Mouse (Mus musculus) heart, postnatal 10 days (tissue): ENCODE measurements at regions not wholly inside any gene's neighbourhood (a gene's known extent, or its start where the extent isn't known, plus 50 kb on each side); places are given as distances from the start of the nearest gene placed in this dataset.

ENCODE experiments used
- DNase-seq, 2 experiments: peaks; one replicate each; pipeline ENCODE4 v3.0.0; 2021
- intact Hi-C: fragments of 180-260 bp; cut with DNase I; formaldehyde crosslinking; loops from one replicate; pipeline ENCODE4 v1.15.1; 2025

GRCm38 (mm10) chr11:63562696-63563095 lies 359.4 kb downstream of the Hs3st3b1 start:
- intact Hi-C loops: no loop called here
- DNase-seq: peak in 1 of 2 experiments; percentile 3

DNA sequence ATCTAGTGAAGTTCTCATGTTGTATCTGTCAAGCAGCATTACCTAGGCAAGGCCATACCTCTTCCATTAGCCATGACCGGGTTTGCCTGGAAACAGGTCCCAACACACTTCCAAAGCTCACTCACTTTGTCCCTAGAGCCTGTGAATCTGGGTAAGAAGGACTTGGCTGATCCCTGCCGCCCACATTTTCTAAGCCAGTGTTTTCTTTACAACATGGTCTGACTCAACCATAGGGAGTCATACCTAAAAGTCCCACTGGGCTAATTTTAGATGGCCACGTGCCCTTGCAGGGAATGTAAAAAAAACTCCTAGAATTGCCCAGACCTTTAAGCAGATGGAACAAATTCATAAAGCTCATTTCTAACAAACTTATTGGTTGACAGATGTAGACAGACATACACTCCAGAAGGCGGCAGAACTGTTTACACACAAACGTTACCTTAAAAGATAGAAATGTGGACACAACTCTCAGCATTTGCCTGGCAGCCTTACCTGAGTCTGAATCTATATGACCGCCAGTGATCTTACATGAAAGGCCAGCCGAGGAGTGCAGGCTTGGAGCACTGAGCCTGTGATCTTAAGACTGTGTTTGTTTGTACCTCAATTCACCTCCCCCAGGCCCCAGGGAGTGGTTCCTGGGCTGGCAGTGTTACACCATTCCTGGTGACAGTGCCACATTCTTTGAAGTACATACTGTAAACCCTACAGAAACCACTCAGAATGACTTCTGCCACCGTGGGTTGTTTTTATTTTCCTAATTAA lies 356.4 kb downstream of the Hs3st3b1 start:
- intact Hi-C loops: no loop called here

GRCm38 (mm10) chr11:63569785-63570479 lies 352.2 kb downstream of the Hs3st3b1 start:
- DNase-seq: peak; percentile 8 to 10
- intact Hi-C loops: no loop called here

More for the DNA sequence above, 356.4 kb downstream of the Hs3st3b1 start:
- no peak for DNase-seq

- intact Hi-C loops: no loop called here
- DNase-seq: no peak
Measured at GRCm38 (mm10) chr11:63570646-63571045, 351.4 kb downstream of the Hs3st3b1 start.

GRCm38 (mm10) chr11:63573271-63573670 lies 348.8 kb downstream of the Hs3st3b1 start:
- DNase-seq: no peak
- intact Hi-C loops: no loop called here

GRCm38 (mm10) chr11:63583321-63583720 lies 338.8 kb downstream of the Hs3st3b1 start:
- intact Hi-C loops: no loop called here
- no peak for DNase-seq

GRCm38 (mm10) chr11:63585216-63585869 lies 336.7 kb downstream of the Hs3st3b1 start:
- intact Hi-C loops: no loop called here
- DNase-seq: no peak

DNA sequence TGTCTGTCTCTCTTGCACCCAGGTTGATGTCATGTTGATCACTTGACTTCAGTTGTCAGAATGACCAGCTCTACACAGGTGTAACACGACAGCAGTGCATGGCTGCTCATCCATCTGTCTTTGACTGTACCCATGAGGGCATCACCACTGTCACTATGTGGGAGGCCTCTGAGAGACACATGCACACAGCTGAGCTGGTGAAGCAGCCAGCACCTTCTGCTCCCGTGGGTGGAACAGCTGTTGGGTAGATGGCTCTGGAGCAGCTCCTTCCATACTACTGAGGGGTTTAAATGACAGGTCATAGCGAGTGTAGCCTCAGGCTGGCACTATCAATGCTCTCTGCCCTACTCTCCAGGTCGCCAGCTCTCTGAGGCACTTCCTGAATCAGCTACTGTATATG lies 301.9 kb downstream of the Hs3st3b1 start:
- no peak for DNase-seq
- intact Hi-C loops: no loop called here

GRCm38 (mm10) chr11:63630336-63630735 lies 291.8 kb downstream of the Hs3st3b1 start:
- intact Hi-C loops: no loop called here
- no peak for DNase-seq

DNA sequence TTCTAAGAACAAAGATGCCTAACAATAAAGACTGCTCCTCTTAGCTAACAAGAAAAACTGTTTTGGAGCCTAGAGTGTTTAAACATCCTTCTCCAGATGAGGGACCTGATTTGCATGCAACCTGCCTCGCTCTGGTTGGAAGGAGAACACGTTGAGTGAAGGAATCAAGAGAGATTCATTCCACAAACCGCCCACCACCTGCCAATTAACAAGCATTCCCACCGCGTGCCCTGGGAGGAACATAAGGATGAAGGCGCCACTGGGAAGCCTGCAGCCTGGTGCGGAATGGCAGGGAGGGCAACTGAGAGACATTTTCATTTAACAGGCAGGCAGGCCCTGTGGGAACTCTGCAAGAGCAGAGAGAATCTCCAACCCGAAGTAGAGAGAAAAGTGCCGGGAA lies 265.0 kb downstream of the Hs3st3b1 start:
- intact Hi-C loops: no loop called here
- DNase-seq: no peak

DNA sequence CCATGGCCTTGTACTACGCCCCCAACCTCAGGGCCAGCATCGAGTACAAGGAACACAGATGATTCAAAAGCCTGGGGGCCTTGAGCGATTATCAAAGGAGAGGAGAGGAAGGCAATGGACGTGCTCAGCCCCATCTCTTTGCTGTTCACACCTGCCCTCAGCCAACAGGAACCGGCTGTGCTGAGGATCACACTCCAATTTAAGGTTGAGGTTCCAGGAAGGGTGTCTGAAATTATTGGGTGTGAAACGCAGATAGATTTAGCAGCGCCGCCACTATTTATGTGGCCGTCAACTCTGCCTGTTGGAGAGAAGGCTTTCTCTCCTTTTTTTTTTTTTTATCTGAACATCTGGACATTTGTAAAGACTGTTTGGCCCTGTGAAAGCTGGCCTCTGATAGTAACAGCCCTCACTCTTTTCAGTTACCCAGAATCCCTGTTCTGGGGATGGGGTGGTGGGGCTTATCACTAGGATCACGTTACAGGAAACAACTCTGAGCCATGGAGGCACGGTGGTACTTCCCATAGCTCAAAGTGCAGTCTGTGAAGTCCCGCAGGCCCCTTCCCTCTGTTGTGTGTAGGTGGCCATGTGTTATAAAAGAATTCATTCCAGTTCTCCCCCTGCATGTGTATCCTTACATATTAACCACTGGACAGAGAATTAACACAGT lies 256.7 kb downstream of the Hs3st3b1 start:
- DNase-seq: no peak
- intact Hi-C loops: no loop called here

DNA sequence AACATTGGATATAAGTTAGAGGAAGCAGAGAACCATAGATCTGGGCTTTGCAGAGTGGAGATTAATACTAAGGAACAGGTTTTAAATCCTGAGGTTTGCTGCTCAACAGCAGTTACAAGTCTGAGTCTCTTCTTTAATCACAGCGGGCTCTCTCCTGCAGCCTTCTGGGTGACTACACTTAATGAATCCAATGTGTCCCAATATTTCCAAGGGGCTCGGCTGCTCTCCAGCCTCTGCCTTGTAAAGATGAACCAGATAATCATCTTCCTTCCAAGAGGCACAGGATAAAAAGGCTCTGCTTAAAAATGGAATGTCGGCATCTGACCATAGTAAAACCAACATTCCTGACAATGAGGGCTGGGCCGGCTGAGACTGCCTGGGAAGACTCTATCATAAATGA lies 251.6 kb downstream of the Hs3st3b1 start:
- intact Hi-C loops: no loop called here
- no peak for DNase-seq

DNA sequence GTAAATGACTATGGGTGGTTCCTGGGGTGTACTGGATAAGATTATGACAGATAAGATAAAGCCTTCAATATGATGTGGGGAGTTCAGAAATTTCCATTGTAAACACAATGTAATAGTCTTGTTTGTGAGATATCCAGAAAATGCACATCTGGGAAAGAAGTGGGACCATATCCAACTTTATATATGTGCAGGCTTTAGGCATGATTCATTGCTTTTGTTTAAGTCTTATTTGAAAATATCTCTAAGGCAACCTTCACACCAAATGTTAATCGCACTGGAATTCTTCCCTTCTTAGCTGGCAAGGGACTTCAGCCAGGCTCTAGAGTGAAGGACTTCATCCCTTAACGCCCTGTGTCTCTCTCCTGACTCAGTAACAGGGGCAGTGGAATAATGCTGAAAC lies 250.3 kb downstream of the Hs3st3b1 start:
- no peak for DNase-seq
- intact Hi-C loops: no loop called here

GRCm38 (mm10) chr11:63677921-63678320 lies 244.2 kb downstream of the Hs3st3b1 start:
- no peak for DNase-seq
- intact Hi-C loops: no loop called here

DNA sequence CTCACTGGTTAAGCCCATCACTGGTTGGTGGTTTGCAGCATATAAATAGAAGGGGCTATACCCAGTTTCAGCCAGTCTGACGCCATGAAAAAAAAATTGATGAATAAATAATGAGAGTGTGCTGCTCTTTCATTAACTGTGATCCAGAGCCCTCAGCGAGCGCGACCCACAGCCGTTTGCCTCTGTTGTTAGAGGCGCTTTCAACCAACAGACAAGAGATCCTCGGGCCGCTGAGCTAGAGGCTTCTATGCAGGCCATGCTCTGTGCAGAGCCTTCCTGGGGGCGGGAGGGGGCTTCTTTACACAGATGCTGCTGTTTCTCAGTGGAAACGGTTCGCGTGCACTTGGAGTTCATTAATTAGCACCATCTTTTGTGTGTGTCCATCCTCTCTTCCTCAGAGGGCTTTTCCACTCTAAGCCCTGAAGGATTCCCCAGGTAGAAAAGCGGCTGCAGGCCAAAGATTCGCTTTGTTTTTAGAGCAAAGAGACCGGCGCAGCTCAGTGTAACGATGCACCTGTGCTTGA lies 243.6 kb downstream of the Hs3st3b1 start:
- no peak for DNase-seq
- intact Hi-C loops: no loop called here

DNA sequence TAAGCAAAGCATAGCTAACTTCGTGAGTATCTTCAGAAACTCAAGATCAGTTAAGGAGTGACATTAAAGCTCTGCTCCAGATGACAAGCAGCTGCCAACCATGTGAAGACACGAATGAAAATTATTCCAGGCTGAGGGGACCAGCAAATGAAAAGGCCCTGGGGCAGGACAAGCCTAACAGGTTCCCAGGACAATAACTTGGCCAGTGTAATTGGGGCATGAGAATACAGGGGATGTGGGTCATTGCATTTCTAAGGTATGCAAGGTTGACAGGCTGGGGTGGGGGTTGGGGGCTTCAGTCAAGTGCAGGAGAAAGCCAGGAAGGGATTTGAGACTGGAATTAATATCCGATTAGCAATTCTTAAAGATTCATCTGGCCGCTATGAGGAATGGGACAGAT lies 242.6 kb downstream of the Hs3st3b1 start:
- intact Hi-C loops: no loop called here

DNA sequence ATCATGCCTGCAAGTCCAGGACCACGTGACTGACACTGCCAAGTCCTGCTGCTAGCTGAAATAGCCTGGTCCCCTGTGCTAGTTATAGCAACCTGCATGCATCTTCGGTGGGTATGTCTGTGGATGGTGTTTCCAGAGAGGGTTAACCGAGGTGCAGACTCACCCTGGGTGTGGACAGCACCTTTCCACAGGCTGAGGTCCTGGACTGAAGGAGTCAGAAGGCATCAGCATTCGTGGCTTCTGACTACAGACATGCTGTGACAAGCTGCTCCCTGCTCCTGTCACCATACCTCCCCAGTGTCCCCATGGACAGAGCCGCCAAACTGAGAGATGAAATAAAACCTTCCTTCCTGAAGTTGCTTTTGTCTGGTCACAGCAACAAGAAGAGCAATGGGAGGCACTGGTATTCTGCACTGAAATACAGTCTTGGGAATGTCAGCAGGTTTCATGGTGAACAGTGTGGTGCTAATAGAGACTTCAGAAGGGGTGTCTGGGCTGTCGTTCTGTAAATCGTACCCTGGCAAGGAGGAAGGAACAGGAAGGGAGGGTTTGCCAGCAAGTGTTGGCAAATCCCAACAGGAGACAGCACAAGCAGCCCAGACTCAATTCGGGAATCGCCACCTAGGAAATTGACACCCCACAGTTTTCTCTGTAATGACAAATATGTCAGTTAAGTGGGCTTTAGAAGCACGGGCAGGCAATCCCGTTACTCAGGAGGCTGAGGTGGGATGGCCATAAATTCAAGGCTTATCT lies 237.7 kb downstream of the Hs3st3b1 start:
- DNase-seq: no peak
- intact Hi-C loops: no loop called here

More for the DNA sequence above, 242.6 kb downstream of the Hs3st3b1 start:
- no peak for DNase-seq

DNA sequence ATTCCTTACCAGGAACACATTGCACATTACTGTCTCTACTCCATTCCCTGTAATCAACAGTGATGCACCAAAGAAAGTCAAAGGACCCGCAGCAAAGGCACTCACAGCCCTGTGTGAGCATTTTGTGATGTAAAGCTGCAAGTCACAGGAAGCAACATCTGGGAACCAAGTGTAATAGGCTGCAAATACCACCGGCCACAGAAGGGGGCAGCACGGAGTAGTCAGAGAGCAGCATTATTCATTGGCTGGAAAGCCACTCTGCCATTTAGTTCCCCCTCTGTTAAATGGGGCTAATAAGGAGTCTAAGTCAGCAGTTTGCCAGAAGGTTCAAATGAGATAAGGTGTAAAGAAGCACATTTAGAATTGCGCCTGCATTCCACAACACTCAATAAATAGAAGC lies 231.0 kb downstream of the Hs3st3b1 start:
- DNase-seq: peak in 1 of 2 experiments; percentile 17
- intact Hi-C loops: no loop called here

- DNase-seq: no peak
- intact Hi-C loops: no loop called here
Measured at GRCm38 (mm10) chr11:63704995-63705580, 217.0 kb downstream of the Hs3st3b1 start.

DNA sequence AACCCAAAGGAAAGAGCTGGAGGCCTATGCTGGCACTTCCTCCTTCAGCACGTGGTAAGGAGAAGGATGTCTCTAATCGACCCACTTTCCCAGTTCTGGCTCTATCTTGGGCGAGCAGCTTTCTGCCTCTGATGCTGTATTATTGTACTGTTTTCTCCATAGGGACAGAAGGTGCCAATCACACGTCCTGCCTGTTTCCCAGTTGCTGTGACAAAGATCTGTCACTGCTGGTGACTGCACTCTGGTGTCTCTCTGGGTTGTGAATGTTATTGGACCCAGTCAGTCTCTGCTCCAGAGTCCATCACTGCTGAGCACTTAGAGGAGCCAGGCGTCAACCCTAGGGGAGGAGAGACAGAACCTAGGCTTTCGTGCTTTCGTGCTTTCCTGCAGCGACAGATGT lies 216.0 kb downstream of the Hs3st3b1 start:
- intact Hi-C loops: no loop called here
- DNase-seq: no peak
